Mouse (Mus musculus): Measurements from ENCODE around the gene Zfp446. TPM values are rescaled to one million over a fixed set of nuclear protein-coding genes. Genes with fewer than 3 reads are reported as not detected.

Zfp446 gene
- 4.6 and 4.9 TPM in 2 replicates for polyA plus RNA-seq (2012)

GRCm38 (mm10) chr7:12977682-12978389, at the start of gene Zfp446:
Gene Zfp446, plus strand, starts transcription at chr7:12977848.

GRCm38 (mm10) chr7:12965678-12966091, 12.0 kb upstream of the Zfp446 start, which contains the start of gene Zfp324:
Gene Zfp324, plus strand, starts transcription at chr7:12965838.

GRCm38 (mm10) chr7:12998053-12998452, 20.4 kb downstream of the Zfp446 start, which contains the start of gene Slc27a5:
Gene Slc27a5, minus strand, starts transcription at chr7:12998192.

GRCm38 (mm10) chr7:12998851-12999250, 21.2 kb downstream of the Zfp446 start, which contains the start of gene Trim28:
Gene Trim28, plus strand, starts transcription at chr7:12999114.

GRCm38 (mm10) chr7:13010005-13010908, 32.6 kb downstream of the Zfp446 start, which contains the start of gene Zbtb45:
Gene Zbtb45, minus strand, starts transcription at chr7:13010034.

GRCm38 (mm10) chr7:13034148-13034977, 56.7 kb downstream of the Zfp446 start, which contains the start of gene Chmp2a:
Gene Chmp2a, minus strand, starts transcription at chr7:13034807.

Other genes starting within 250 kb of the Zfp446 start
- 0.01 TPM in 1 of 2 replicates, not detected in the other for gene Vmn2r56, start 242.8 kb upstream of the Zfp446 start, polyA plus RNA-seq (2012)
- 2.8 and 5.4 TPM in 2 replicates for gene Zscan18, start 174.2 kb upstream of the Zfp446 start, polyA plus RNA-seq (2012)
- 0.15 and 0.24 TPM in 2 replicates for gene Zfp329, start 159.0 kb upstream of the Zfp446 start, polyA plus RNA-seq (2012)
- 1.4 and 2.0 TPM in 2 replicates for gene Zfp110, start 143.1 kb upstream of the Zfp446 start, polyA plus RNA-seq (2012)
- gene Zfp128, start 96.7 kb upstream of the Zfp446 start, polyA plus RNA-seq (2012) = 0.24 and 0.38 TPM in 2 replicates
- 2.4 and 3.0 TPM in 2 replicates for gene Zscan22, start 80.0 kb upstream of the Zfp446 start, polyA plus RNA-seq (2012)
- 3,057 and 3,219 TPM in 2 replicates for gene Rps5, start 55.6 kb upstream of the Zfp446 start, polyA plus RNA-seq (2012)
- gene Rnf225, start 50.4 kb upstream of the Zfp446 start, polyA plus RNA-seq (2012) = 2.0 and 2.5 TPM in 2 replicates
- 3.0 and 3.8 TPM in 2 replicates for gene Zfp324, start 12.0 kb upstream of the Zfp446 start, polyA plus RNA-seq (2012)
- gene Slc27a5, start 20.3 kb downstream of the Zfp446 start, polyA plus RNA-seq (2012) = not detected in 2 replicates
- 371 and 417 TPM in 2 replicates for gene Trim28, start 21.3 kb downstream of the Zfp446 start, polyA plus RNA-seq (2012)
- 75.2 and 96.9 TPM in 2 replicates for gene Zbtb45, start 32.2 kb downstream of the Zfp446 start, polyA plus RNA-seq (2012)
- 222 and 231 TPM in 2 replicates for gene Chmp2a, start 57.0 kb downstream of the Zfp446 start, polyA plus RNA-seq (2012)
- gene Ube2m, start 60.4 kb downstream of the Zfp446 start, polyA plus RNA-seq (2012) = 259 and 281 TPM in 2 replicates
- 1.3 and 1.6 TPM in 2 replicates for gene Mzf1, start 76.9 kb downstream of the Zfp446 start, polyA plus RNA-seq (2012)
- gene Vmn1r85, start 117.3 kb downstream of the Zfp446 start, polyA plus RNA-seq (2012) = 0.01 TPM in 1 of 2 replicates, not detected in the other
- gene Vmn1r86, start 142.1 kb downstream of the Zfp446 start, polyA plus RNA-seq (2012) = not detected in 2 replicates
- gene Vmn1r87, start 162.3 kb downstream of the Zfp446 start, polyA plus RNA-seq (2012) = 0.02 TPM in 1 of 2 replicates, not detected in the other
- gene Vmn1r88, start 181.7 kb downstream of the Zfp446 start, polyA plus RNA-seq (2012) = 0.01 TPM in 2 replicates
- not detected in 2 replicates for gene Vmn1r89, start 235.2 kb downstream of the Zfp446 start, polyA plus RNA-seq (2012)

All from megakaryocyte-erythroid progenitor cell, adult 5 weeks (primary cell).